Mouse (Mus musculus) olfactory bulb, adult 2 months (tissue): ENCODE results near the gene Mrps14. TPM values are rescaled to one million over a fixed set of nuclear protein-coding genes. Genes with fewer than 3 reads are reported as not detected.

Experiments used
- H3K27ac ChIP-seq: fragments of 200-500 bp; 2 replicates; pipeline ENCODE4 v1.5.1; 2012; ENCODE audit warnings: low read depth, low read length; ENCODE audit not compliant: insufficient read depth
- H3K4me1 ChIP-seq: fragments of 200-500 bp; 2 replicates; pipeline ENCODE4 v1.6.1; 2012; ENCODE audit warnings: low read length; ENCODE audit not compliant: control insufficient read depth, insufficient read depth
- H3K4me3 ChIP-seq: fragments of 200-500 bp; 2 replicates; pipeline ENCODE4 v1.5.1; 2012; ENCODE audit warnings: mild to moderate bottlenecking, low read depth, low read length, moderate library complexity; ENCODE audit not compliant: insufficient read depth
- CTCF ChIP-seq: fragments of 200-500 bp; IDR thresholded peaks from 2 replicates; pipeline ENCODE4 v1.5.1; 2012; ENCODE audit warnings: low read depth, mild to moderate bottlenecking, low read length, moderate library complexity; ENCODE audit not compliant: insufficient read depth
- POLR2A ChIP-seq: fragments of 200-500 bp; IDR thresholded peaks from 2 replicates; pipeline ENCODE4 v1.6.1; 2012; ENCODE audit warnings: mild to moderate bottlenecking, low read depth, low read length, moderate library complexity; ENCODE audit not compliant: insufficient read depth
- WGBS: fragments of 180-500 bp; shearing (Covaris S2); methylation state at CpG from one replicate; pipeline ENCODE4 v1.1.7; 2018; 5-methylcytosine and 5-hydroxymethylcytosine counted together
- polyA plus RNA-seq: library from polyadenylated mRNA; stranded (reverse); fragments of >200 nt; gene quantifications from 2 replicates; pipeline ENCODE4 v1.2.4, GENCODE M21; 2012; ENCODE audit warnings: low replicate concordance; ENCODE audit not compliant: missing spikeins, insufficient read depth, insufficient read length

The Mrps14 gene
- polyA plus RNA-seq, 1 experiment, result not detected

- Histone ChIP-seq H3K4me3 (no peak overlapping the region), H3K27ac (no peak overlapping the region), H3K4me1 (no peaks in the 10 kb centered on the region)
- 95% methylated on average over 7 of the region's 7 CpGs for WGBS
- no peak for TF ChIP-seq POLR2A
- TF ChIP-seq CTCF, result no peak
Observed at GRCm38 (mm10) chr1:160214171-160214570, 19.2 kb downstream of the Mrps14 start.

DNA sequence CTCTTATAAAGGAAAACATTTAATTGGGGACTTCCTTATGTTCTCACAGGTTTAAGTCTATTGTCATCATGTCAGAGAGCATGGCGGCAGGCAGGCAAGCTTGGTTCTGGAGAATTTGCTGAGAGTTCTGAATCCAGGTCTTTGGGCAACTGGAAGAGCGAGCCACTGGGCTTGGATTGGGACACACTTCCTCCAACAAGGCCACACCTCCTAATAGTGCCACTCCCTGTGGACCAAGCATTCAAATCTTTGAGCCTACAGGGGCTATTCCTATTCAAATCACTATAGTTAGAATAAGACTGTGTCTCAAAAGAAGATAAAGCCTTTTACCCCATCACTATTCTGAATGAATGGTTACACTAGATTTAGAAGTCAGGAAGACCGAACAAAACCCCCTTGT, 22.9 kb downstream of the Mrps14 start:
- Histone ChIP-seq H3K4me1 (no peaks in the 10 kb centered on the region), H3K27ac (no peak overlapping the region), H3K4me3 (no peak overlapping the region)
- WGBS, result 92% methylated on average over 3 of the region's 3 CpGs
- no peak for TF ChIP-seq POLR2A
- no peak for TF ChIP-seq CTCF

GRCm38 (mm10) chr1:160224093-160224492, 29.1 kb downstream of the Mrps14 start:
- WGBS, result 83% methylated on average over 2 of the region's 2 CpGs
- Histone ChIP-seq H3K4me1 (no peaks in the 10 kb centered on the region), H3K27ac (no peak overlapping the region), H3K4me3 (no peak overlapping the region)
- TF ChIP-seq CTCF, result no peak
- TF ChIP-seq POLR2A, result no peak

GRCm38 (mm10) chr1:160227196-160227595, 32.2 kb downstream of the Mrps14 start:
- TF ChIP-seq POLR2A, result no peak
- TF ChIP-seq CTCF, result no peak
- no peaks in the 10 kb centered on the region for H3K4me1 ChIP-seq
- no peak overlapping the region for H3K27ac ChIP-seq
- WGBS, result 93% methylated on average over 4 of the region's 4 CpGs
- H3K4me3 ChIP-seq, result no peak overlapping the region

DNA sequence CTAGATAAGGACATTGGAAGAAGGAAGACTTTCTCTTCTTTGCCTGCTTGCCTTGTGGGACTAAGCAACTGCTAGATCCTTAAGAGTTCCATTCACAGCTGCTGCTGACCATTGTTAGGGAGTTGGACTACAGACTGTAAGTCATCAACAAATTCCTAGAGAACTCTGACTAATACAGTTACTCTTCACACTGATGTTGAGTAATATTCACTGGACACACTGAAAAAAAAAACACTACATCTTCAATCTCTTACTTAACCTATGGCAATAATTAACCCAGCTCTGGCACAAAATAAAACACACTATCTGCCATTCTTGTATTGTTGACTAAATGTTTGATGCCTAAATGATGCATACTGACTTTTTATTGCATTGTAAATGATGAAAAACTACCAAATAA, 32.8 kb downstream of the Mrps14 start:
- Histone ChIP-seq H3K4me1 (no peaks in the 10 kb centered on the region), H3K27ac (no peak overlapping the region), H3K4me3 (no peak overlapping the region)
- no peak for TF ChIP-seq CTCF
- TF ChIP-seq POLR2A, result no peak

DNA sequence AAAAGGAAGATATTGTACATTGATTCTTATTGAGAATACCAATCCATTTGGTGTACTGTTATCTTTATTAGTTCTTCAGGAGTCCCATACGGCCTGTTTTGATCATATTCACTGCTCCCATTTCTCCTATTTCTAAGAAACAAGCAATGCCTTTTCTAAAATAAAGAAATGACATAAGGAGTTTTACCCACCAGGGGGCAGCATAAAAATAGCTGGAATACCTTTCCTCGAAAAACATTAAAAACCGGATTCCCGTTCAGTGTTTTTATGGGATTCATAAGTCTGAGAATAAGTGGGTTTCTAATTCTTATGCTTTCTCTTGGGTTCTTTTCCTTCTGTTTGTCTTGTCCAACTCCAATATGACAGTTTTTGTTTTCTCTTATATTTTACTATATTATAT, 36.0 kb downstream of the Mrps14 start:
- Histone ChIP-seq H3K4me1 (no peaks in the 10 kb centered on the region), H3K4me3 (no peak overlapping the region), H3K27ac (no peak overlapping the region)
- TF ChIP-seq POLR2A, result no peak
- TF ChIP-seq CTCF, result no peak
- WGBS, result 24% methylated on average over 4 of the region's 4 CpGs

- 39% methylated on average over 3 of the region's 3 CpGs for WGBS
- TF ChIP-seq POLR2A, result no peak
- TF ChIP-seq CTCF, result no peak
- Histone ChIP-seq H3K4me1 (no peaks in the 10 kb centered on the region), H3K4me3 (no peak overlapping the region), H3K27ac (no peak overlapping the region)
Observed at GRCm38 (mm10) chr1:160232113-160232512, 37.1 kb downstream of the Mrps14 start.

- Histone ChIP-seq H3K4me3 (no peak overlapping the region), H3K27ac (no peak overlapping the region), H3K4me1 (no peaks in the 10 kb centered on the region)
- no peak for TF ChIP-seq CTCF
- TF ChIP-seq POLR2A, result no peak
Observed at GRCm38 (mm10) chr1:160233921-160234320, 38.9 kb downstream of the Mrps14 start.

GRCm38 (mm10) chr1:160237981-160238380, 43.0 kb downstream of the Mrps14 start:
- Histone ChIP-seq H3K4me3 (no peak overlapping the region), H3K27ac (no peak overlapping the region), H3K4me1 (no peaks in the 10 kb centered on the region)
- WGBS, result 90% methylated on average over 2 of the region's 2 CpGs
- no peak for TF ChIP-seq POLR2A
- no peak for TF ChIP-seq CTCF

GRCm38 (mm10) chr1:160238852-160239443, 43.9 kb downstream of the Mrps14 start:
- no peak overlapping the region for H3K4me3 ChIP-seq
- H3K4me1 ChIP-seq, result no peaks in the 10 kb centered on the region
- H3K27ac ChIP-seq, result no peak overlapping the region
- TF ChIP-seq CTCF, result no peak
- TF ChIP-seq POLR2A, result no peak
- 83% methylated on average over 1 of the region's 1 CpGs for WGBS
